Mouse (Mus musculus): ENCODE results near the gene Gm42906.

- TF ChIP-seq POLR2A (IDR thresholded peaks at IDR 0.05; ENCODE audit: insufficient read depth, low read depth, low read length) (no peak), CTCF (IDR thresholded peaks at IDR 0.05; ENCODE audit: insufficient read depth, low read depth, low read length) (no peak)
Observed at GRCm38 (mm10) chr5:151086425-151087202, 341.3 kb downstream of the Gm42906 start.

Data from olfactory bulb, adult 2 months (tissue).